Mouse (Mus musculus): Measurements from ENCODE around the gene Cacnb4.

The Cacnb4 gene

GRCm38 (mm10) chr2:52518740-52519139 lies 157.9 kb downstream of the Cacnb4 start:
- no peak for DNase-seq

DNA sequence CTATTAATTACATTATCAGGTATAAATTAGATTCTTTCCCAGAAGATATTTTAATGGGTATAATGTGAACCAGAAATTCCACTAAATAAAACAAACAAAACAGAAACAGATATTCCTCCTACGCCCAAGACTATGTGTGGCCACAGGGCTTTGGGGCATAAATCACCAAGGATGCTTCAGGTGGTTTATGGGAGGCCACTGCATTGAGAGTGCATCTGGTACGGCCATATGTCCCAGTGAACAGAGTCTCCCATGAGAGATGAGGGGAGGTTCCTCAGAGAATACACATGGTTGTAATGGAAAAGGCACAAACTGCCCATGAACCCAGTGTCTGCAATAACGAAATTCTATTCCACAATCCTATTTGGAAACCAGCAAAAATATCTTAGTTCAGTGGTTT lies 160.1 kb downstream of the Cacnb4 start:
- no peak for DNase-seq

- no peak for DNase-seq
These were observed 163.7 kb downstream of the Cacnb4 start for GRCm38 (mm10) chr2:52512865-52513388.

DNA sequence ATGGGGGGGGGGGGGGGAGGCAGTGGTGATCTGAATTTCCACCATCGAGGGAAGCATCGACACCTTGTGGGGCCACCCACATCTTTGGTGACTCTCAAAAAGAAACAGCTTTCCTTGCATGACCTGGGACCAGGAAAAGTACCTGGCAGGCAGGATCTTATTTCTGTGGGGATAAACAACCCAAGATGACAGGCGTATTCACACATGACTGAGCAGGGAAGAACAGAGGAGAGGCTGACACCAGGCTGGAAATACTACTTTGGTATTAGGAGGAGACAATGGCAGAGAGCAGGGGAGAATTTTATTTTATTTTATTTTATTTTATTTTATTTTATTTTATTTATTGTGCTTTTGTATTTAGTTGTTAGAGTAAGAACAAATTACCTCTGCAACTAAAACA lies 164.4 kb downstream of the Cacnb4 start:
- no peak for DNase-seq

- DNase-seq = no peak
These were observed 164.8 kb downstream of the Cacnb4 start for GRCm38 (mm10) chr2:52511799-52512198.

GRCm38 (mm10) chr2:52509779-52510500 lies 166.7 kb downstream of the Cacnb4 start:
- no peak for DNase-seq

- no peak for DNase-seq
These were observed 171.5 kb downstream of the Cacnb4 start for GRCm38 (mm10) chr2:52505164-52505563.

- DNase-seq = peak; percentile 53
These were observed 171.9 kb downstream of the Cacnb4 start for GRCm38 (mm10) chr2:52504762-52505161.

DNA sequence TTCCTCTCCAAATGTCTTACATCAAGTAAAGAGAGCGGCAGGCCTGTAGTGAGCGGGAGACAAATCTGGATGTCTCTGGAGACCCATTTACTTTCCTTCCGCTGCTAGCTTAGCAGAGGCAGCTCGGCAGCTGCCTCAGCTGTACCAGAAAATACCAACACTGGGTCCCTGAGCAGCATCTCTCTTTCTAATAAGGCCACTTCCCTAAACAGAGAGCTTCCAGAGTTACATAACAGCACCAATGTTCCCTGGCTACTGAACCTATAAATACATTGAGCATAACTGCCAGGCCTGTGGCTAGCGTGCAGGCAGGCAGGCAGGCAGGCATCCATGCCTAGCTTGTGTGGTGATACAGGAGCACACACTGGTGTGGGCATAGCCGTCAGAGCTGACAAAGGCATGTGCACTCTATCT lies 176.8 kb downstream of the Cacnb4 start:
- no peak for DNase-seq

GRCm38 (mm10) chr2:52499101-52499537 lies 177.5 kb downstream of the Cacnb4 start:
- DNase-seq = no peak

DNA sequence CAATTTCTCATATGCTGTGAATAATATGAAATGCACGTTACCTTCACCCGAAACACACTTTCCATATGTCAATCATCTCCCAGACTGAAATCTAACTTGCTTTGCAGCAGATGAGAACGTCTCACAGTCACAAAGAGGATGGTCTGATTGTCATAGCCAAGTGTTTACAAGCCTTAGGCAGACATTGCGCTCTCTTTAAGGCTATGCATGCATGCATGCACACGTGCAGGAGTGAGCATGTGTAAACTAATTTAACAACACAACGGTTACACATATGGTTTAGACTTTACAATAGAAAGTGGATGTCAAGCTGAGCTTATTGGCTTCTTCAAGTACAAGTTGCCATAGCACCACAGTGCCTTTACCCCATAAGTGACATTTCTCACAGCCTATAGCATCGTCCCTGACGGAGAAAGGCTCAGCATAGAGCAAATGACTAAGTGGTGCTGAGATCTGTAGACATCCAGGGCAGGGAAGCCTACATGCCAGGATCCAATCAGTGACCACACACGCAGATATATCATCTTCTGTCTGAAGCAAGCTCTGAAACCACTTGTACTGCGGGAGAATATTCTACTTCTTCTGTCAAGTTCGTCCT lies 181.4 kb downstream of the Cacnb4 start:
- DNase-seq = no peak

DNA sequence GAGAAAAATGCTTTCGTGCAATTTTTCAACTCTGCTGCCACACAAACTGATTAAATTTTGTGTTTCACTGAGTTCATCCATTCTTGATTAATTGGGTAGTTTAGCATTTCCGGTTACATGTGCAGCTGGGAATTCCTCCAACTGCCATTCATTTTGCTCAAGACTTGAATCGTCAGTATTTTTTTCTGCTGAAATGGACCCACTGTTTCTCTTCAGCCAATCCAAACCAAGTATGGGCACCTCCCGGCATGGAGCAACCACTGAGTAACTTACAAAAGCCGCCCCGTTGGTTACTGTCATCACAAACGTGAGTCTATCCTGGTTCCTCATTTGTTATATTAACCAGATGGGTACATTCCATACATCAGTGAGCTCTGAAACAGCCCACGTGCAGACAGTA lies 182.4 kb downstream of the Cacnb4 start:
- DNase-seq = no peak

DNA sequence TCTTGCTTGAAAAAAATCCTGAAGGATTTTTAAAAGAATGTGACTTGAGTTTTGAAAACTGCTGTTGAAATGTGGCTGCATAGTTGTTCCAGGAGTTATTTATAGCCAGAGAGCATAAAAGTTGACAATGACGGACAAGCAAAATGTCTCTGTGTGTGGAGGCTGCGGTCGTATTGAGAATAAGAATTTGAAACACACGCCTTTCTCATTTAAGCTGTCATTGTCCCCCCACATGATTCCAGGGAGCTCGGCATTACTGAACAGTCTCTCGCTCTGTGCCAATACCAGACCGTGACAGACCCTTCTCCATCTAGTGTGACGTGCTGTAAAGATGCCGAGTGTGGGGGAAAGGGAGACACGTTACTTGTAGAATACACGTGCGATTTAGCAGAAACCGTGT lies 183.8 kb downstream of the Cacnb4 start:
- DNase-seq = no peak

- no peak for DNase-seq
These were observed 186.8 kb downstream of the Cacnb4 start for GRCm38 (mm10) chr2:52489840-52490239.

DNA sequence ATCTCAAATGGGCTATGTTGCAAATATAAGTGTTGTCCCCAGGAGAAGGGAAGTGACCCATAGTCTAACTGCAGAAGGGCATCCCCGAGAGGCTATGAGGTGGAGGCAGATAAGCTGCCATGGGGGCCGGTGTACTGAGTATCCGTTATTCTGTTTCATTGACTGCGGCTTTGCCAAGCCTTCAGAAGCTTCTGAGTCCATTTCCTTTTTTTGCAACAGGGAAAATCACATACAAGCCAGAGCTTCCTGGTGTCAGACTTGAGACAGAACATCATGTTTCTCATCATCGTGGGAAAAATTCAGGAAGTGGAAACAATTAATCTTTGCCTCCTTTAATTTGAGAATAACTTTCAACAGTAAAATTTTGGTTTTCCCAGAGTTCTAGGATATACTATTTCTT lies 193.1 kb downstream of the Cacnb4 start:
- no peak for DNase-seq

DNA sequence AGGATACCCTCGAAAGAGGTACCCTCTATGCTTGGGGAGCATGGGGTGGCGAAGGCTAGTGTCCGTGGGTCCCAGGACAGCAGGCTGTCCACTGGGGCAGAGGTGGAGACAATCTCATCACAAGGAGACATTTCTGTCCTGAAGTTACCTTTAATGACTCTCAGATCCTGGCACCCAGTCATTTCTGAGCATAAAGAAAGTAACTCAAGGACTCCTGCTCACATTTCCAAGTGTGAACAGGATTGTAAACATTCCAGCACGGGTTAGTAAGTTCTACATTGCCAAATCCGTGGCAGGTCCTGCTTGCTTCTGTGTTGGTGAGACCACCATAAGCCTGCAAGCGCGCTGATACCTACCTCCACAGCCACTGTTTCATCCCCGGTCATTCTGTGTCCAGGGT lies 196.2 kb downstream of the Cacnb4 start:
- no peak for DNase-seq

GRCm38 (mm10) chr2:52478501-52478900 lies 198.1 kb downstream of the Cacnb4 start:
- no peak for DNase-seq

DNA sequence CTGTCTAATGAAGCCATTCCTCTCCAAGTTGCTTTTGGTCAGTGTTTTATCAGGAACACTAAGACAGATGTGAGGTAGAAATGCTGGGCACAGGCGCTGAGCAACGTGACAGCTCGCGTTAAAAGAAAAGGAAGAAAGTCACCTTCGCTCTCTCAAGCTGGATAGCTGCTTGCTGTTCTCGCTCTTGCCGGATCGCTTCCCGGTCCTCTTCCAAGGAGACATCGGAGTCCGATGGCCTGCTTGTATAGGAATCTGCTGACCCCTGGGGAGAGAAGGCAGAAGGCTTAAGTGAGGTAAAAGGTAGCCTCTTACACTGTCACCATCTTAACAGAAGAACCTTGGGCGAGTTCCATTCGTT lies 199.1 kb downstream of the Cacnb4 start:
- DNase-seq = no peak

DNA sequence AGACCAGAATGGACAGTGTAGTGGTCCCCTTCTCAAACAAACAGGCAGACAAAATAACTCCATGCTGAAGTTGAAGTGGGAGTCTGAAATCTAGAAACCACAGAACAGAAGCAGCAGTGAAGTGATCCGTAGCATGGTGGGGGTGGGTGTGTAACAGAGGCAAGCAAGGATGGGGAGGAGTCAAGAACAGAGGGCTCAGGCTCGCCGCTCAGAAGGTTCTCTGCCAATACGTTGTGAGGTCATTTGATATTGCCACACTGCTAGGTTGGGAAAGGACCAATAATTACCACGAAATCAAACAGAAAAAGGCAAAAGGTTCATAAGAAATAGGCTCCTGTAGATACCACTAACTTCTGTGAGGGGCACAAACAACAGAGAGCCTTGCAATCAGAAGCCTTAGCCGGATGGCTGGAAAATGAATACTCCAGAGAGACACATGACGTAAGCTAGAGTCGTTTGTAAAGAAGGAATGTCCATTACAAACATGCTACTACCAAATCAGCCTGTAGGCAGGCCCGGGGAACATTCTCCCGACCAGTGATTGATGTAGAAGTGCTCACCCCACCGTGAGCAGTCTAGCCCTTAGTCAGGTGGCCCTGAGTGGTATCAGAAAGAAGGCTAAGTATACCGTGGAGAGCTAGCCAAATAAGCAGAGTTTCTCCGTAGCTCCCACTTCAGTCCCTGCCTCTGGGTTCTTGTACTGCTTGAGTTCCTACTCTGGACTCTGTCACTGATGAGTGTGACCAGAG lies 199.7 kb downstream of the Cacnb4 start:
- no peak for DNase-seq

GRCm38 (mm10) chr2:52475854-52476253 lies 200.8 kb downstream of the Cacnb4 start:
- no peak for DNase-seq

GRCm38 (mm10) chr2:52474570-52474969 lies 202.1 kb downstream of the Cacnb4 start:
- no peak for DNase-seq

DNA sequence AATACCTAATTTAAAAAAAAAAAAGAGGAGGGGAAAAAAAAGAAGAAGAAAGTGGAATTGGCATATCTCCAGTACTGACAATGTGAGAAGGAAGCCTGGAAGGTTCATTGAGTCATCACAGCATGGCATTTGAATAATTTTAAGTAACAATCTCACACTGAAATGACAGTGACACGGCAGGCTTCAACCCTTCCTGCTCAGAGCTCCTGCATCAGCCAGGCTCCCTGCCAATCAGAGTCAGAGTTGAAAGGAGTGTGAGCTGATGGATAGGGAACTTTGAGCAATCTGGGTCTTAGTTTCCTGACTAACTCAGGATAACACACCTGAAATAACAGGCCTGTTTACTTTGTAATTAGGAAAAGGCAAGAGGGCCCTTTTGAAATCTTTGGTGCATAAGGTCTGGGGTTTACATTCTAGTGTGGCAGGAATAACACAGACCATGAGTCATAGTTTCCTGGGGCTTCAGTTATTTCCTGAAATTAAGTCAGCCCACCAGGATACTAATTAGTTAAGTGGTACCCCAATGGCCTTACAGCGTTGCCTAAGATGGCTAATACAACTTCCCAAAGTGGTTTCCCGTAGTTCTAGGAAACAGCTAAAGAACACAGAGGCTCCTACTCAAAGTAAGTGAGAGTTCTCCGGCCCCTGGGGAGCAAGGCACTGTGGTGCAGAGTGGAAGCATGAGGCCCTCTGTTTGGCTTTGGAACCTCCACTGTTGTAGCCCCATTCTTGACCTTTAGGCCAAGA lies 204.9 kb downstream of the Cacnb4 start:
- DNase-seq = peak; percentile 28

GRCm38 (mm10) chr2:52470044-52470560 lies 206.5 kb downstream of the Cacnb4 start:
- no peak for DNase-seq

Measured in lung, postnatal 14 days (tissue).